ENCODE assay signal across 8 mouse cellular contexts in the genomic region with DNA sequence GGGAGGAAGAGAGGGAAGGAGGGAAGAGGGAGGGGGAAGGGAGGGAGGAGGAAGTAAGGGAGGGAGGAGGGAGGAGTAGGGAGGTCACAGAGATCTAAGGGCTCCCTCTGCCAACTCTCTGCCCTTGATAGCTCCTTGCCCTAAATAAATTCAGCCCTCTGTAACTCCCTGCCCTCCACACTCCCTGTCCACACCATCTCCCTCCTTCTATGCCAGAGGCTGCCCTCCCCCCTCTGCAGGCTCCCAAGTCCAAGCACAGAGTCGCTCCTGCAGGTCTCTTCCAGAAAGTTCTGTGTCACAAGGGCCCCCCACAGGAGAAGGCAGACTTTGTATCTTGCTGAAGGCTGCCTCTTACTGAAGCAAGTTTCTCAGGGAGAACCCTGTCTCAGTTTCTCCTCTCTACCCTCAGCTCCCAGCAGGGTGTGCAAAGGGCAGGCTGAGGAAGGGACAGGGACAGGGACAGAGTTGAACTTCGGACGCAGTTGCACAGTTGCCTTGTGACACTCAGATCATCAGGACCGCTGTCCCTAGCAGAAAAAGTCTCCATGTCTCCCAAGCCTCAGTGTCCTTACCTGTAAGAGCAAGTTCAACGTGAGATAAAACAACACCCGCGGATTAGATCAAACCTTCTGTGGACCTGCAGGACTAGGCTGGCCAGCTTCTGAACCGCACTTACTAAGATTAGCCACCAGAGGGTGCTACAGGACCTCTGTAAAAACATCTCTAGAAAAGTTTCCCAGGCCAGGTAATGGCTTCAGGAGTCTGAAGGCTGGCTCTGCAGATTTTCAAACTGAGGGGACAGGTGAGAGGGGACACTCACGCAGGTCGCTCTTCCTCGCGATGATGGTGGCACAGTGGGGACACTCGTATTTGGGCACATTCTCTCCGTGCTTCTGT. TPM values are rescaled to one million over a fixed set of nuclear protein-coding genes. Genes with fewer than 3 reads are reported as not detected.
DNase-seq lines count a peak whose midpoint lies in the region; ATAC-seq and TF ChIP-seq lines count a peak whose summit lies in the region.

No protein-coding gene starts in this region.

- 17% methylated on average over 14 of the region's 14 CpGs for WGBS in heart, embryonic 14.5 days
- 14% methylated on average over 14 of the region's 14 CpGs for WGBS in kidney, embryonic 15.5 days
- 11% methylated on average over 14 of the region's 14 CpGs for WGBS in liver, adult 2 months

- H3K27me3 ChIP-seq in heart, embryonic 14.5 days (ENCODE audit: control insufficient read depth, insufficient read depth, low read length) = no peaks in the 10 kb centered on the region; the same call in 1 of the 2 replicates
- H3K27me3 ChIP-seq in kidney, embryonic 15.5 days = peaks cover 52% of the 10 kb centered on the region
- H3K27me3 ChIP-seq in liver, adult 2 months (ENCODE audit: control insufficient read depth, insufficient read depth, low read length) = no peaks in the 10 kb centered on the region
- no peaks in the 10 kb centered on the region for H3K27me3 ChIP-seq in testis, adult 2 months (ENCODE audit: control insufficient read depth, insufficient read depth, low read length)

- no peak overlapping the region for H3K27ac ChIP-seq in embryonic fibroblast, embryonic 13.5 days (ENCODE audit: insufficient read depth, low read length)
- no peak overlapping the region for H3K27ac ChIP-seq in heart, embryonic 14.5 days (replicated peaks in 1 of 2; ENCODE audit: control insufficient read depth in 1 of 2, insufficient read depth in 1 of 2, low read depth in 2 of 2, low read length in 2 of 2)
- H3K27ac ChIP-seq in kidney, embryonic 15.5 days = no peak overlapping the region
- peak overlapping the region; percentile 45 for H3K27ac ChIP-seq in liver, adult 2 months (replicated peaks; ENCODE audit: insufficient read depth, low read depth, low read length)
- H3K27ac ChIP-seq in testis, adult 2 months (ENCODE audit: control insufficient read depth, insufficient read depth, low read depth, low read length) = no peak overlapping the region

- H3K36me3 ChIP-seq in heart, embryonic 14.5 days (ENCODE audit: control insufficient read depth, insufficient read depth, low read length) = no peaks in the 10 kb centered on the region
- H3K36me3 ChIP-seq in kidney, embryonic 15.5 days = no peaks in the 10 kb centered on the region
- no peaks in the 10 kb centered on the region for H3K36me3 ChIP-seq in liver, adult 2 months (ENCODE audit: control insufficient read depth, insufficient read depth, low read length)
- H3K36me3 ChIP-seq in testis, adult 2 months (ENCODE audit: control insufficient read depth, insufficient read depth, low read length) = no peaks in the 10 kb centered on the region

- no peak for ATAC-seq in heart, embryonic 14.5 days (ENCODE audit: insufficient number of reproducible peaks, insufficient read depth, low FRiP score, low read depth)
- peak; percentile 69 for ATAC-seq in kidney, embryonic 15.5 days (replicated peaks; ENCODE audit: low FRiP score)

- no peaks in the 10 kb centered on the region for H3K79me2 ChIP-seq in liver, adult 2 months (ENCODE audit: control insufficient read depth, insufficient read depth, low read length)

- no peak for TF ChIP-seq POLR2A in embryonic fibroblast, embryonic 13.5 days (IDR thresholded peaks at IDR 0.05; ENCODE audit: low read depth, low read length)
- TF ChIP-seq POLR2A in liver, adult 2 months (IDR thresholded peaks at IDR 0.05; ENCODE audit: extremely low read depth, insufficient read depth, low read length) = no peak
- TF ChIP-seq POLR2A in testis, adult 2 months (IDR thresholded peaks at IDR 0.05; ENCODE audit: control insufficient read depth, low read depth, low read length) = no peak

- H3K4me2 ChIP-seq in heart, embryonic 14.5 days (ENCODE audit: low read length) = peak overlapping the region; percentile 18; the same call in 1 of the 2 replicates
- no peak overlapping the region for H3K4me2 ChIP-seq in kidney, embryonic 15.5 days

- H3K4me3 ChIP-seq in embryonic fibroblast, embryonic 13.5 days (ENCODE audit: insufficient read depth, low read length) = no peak overlapping the region
- no peak overlapping the region for H3K4me3 ChIP-seq in heart, embryonic 14.5 days (ENCODE audit: control insufficient read depth in 1 of 2, insufficient read depth in 1 of 2, low read depth in 1 of 2, low read length in 2 of 2)
- H3K4me3 ChIP-seq in kidney, embryonic 15.5 days (replicated peaks) = no peak overlapping the region
- 0 out of 2 replicates have a peak overlapping the region, but pooled peaks have one; percentile 5 for H3K4me3 ChIP-seq in liver, adult 2 months (ENCODE audit: insufficient read depth, low read depth, low read length)
- H3K4me3 ChIP-seq in testis, adult 2 months (ENCODE audit: control insufficient read depth, low read depth, low read length) = no peak overlapping the region

- peak; percentile 43 to 67 for DNase-seq in CD8-positive naive resting alpha-beta T cell, adult 2 months (ENCODE audit: low read depth in 2 of 2, low spot score in 2 of 2)
- DNase-seq in brain, adult 2 months (ENCODE audit: low read depth, low spot score) = peak; percentile 67
- DNase-seq in liver, adult 2 months (ENCODE audit: extremely low read depth, low read depth, low spot score) = peak; percentile 85
- peak; percentile 81 for DNase-seq in naive thymus-derived CD4-positive, alpha-beta T cell, adult 2 months (ENCODE audit: low read depth)

- H3K9ac ChIP-seq in heart, embryonic 14.5 days (ENCODE audit: low read length) = no peak overlapping the region
- H3K9ac ChIP-seq in kidney, embryonic 15.5 days = no peak overlapping the region
- H3K9ac ChIP-seq in liver, adult 2 months (ENCODE audit: low read depth, low read length) = peak overlapping the region; percentile 43

- H3K9me3 ChIP-seq in heart, embryonic 14.5 days (ENCODE audit: control insufficient read depth, low read length) = no peaks in the 10 kb centered on the region; the same call in 1 of the 2 replicates
- no peaks in the 10 kb centered on the region; the same call in 1 of the 2 replicates for H3K9me3 ChIP-seq in kidney, embryonic 15.5 days (replicated peaks)

- H3K4me1 ChIP-seq in embryonic fibroblast, embryonic 13.5 days (ENCODE audit: control insufficient read depth, insufficient read depth, low read length) = no peaks in the 10 kb centered on the region
- H3K4me1 ChIP-seq in heart, embryonic 14.5 days (ENCODE audit: control insufficient read depth in 2 of 2, insufficient read depth in 2 of 2, low read length in 2 of 2) = peaks cover 3 to 6% of the 10 kb centered on the region in 2 experiments; a peak in 2 of 4 replicates
- H3K4me1 ChIP-seq in kidney, embryonic 15.5 days = peaks cover 16% of the 10 kb centered on the region
- peaks cover 10% of the 10 kb centered on the region for H3K4me1 ChIP-seq in liver, adult 2 months (ENCODE audit: control insufficient read depth, insufficient read depth, low read length)
- no peaks in the 10 kb centered on the region for H3K4me1 ChIP-seq in testis, adult 2 months (ENCODE audit: control insufficient read depth, insufficient read depth, low read length)

- peak; percentile 16; the same call in 1 of the 2 replicates for TF ChIP-seq CTCF in embryonic fibroblast, embryonic 13.5 days (IDR thresholded peaks at IDR 0.05; ENCODE audit: borderline replicate concordance, insufficient read depth, low read length)
- TF ChIP-seq CTCF in liver, adult 2 months (IDR thresholded peaks at IDR 0.05; ENCODE audit: low read depth, low read length) = peak; percentile 71
- TF ChIP-seq CTCF in testis, adult 2 months (IDR thresholded peaks at IDR 0.05; ENCODE audit: control insufficient read depth, insufficient read depth, insufficient replicate concordance, low read depth, low read length) = peak; percentile 59; the same call in 1 of the 2 replicates

RNA-seq across cellular contexts. Expression of a gene that starts 12.2 kb away (rescaled TPM):
- polyA plus RNA-seq in embryonic fibroblast, embryonic 13.5 days (2011; ENCODE audit: insufficient read length, low read depth, missing spikeins) = not detected in 2 replicates
- 0.19 and 0.65 TPM in 2 replicates for polyA plus RNA-seq in heart, embryonic 14.5 days (2014; fragmentation: Nextera tagmentation; extraction: Ambion mirVana)
- 0.12 and 0.21 TPM in 2 replicates for polyA plus RNA-seq in kidney, embryonic 15.5 days (2015; fragmentation: Nextera tagmentation; extraction: Ambion mirVana)
- total RNA-seq in liver, adult 2 months (2014; rRNA removed) = 0.27 and 0.46 TPM in 2 replicates
- polyA plus RNA-seq in liver, adult 2 months (2012; rRNA removed) = 0.10 and 0.20 TPM in 2 replicates
- 0.59 and 0.62 TPM in 2 replicates for polyA plus RNA-seq in testis, adult 2 months (2012; rRNA removed)

RNA-seq across cellular contexts. Expression of a gene that starts 45.7 kb away (rescaled TPM):
- not detected in 2 replicates for polyA plus RNA-seq in embryonic fibroblast, embryonic 13.5 days (2011; ENCODE audit: insufficient read length, low read depth, missing spikeins)
- polyA plus RNA-seq in heart, embryonic 14.5 days (2014; fragmentation: Nextera tagmentation; extraction: Ambion mirVana) = not detected in 2 replicates
- polyA plus RNA-seq in kidney, embryonic 15.5 days (2015; fragmentation: Nextera tagmentation; extraction: Ambion mirVana) = 17.9 and 18.0 TPM in 2 replicates
- 2,468 and 2,488 TPM in 2 replicates for total RNA-seq in liver, adult 2 months (2014; rRNA removed)
- 240 and 585 TPM in 2 replicates for polyA plus RNA-seq in liver, adult 2 months (2012; rRNA removed)
- polyA plus RNA-seq in testis, adult 2 months (2012; rRNA removed) = 0.23 and 0.31 TPM in 2 replicates

Comparison
In these comparisons a context has a peak if more than half of its experiments do, and no peak if none do; other contexts are left out.
1. CTCF ChIP-seq: peak in every context shown above with its lines; median percentile 71 in liver, adult 2 months; 59 in testis, adult 2 months; 16 in embryonic fibroblast, embryonic 13.5 days.
2. RNA of a gene that starts 45.7 kb away (polyA plus RNA-seq): 240 to 585 TPM in liver, adult 2 months and 17.9 to 18.0 TPM in kidney, embryonic 15.5 days; 0.23 to 0.31 TPM in testis, adult 2 months, not detected in embryonic fibroblast, embryonic 13.5 days and not detected in heart, embryonic 14.5 days; every median in the first group is over 10 times any median in the second.
3. Peak in every context shown above with its lines, with median percentiles within 50 percentile points of each other: DNase-seq.